Mouse (Mus musculus): ENCODE results near the gene Cyp2j8. TPM values are rescaled to one million over a fixed set of nuclear protein-coding genes. Genes with fewer than 3 reads are reported as not detected.
"Not testable (repeated sequence)": the region's sequence is repeated elsewhere in the genome, so short reads cannot be mapped to it uniquely, and the experiment has no call there.

Cyp2j8 gene
- not detected for total RNA-seq (2021)

GRCm38 (mm10) chr4:96507286-96507685, at the start of gene Cyp2j8:
TSS of gene Cyp2j8 (minus strand) at chr4:96507386.
- intact Hi-C loops (cut with DNase I), result no loop called here
- no peak for DNase-seq

DNA sequence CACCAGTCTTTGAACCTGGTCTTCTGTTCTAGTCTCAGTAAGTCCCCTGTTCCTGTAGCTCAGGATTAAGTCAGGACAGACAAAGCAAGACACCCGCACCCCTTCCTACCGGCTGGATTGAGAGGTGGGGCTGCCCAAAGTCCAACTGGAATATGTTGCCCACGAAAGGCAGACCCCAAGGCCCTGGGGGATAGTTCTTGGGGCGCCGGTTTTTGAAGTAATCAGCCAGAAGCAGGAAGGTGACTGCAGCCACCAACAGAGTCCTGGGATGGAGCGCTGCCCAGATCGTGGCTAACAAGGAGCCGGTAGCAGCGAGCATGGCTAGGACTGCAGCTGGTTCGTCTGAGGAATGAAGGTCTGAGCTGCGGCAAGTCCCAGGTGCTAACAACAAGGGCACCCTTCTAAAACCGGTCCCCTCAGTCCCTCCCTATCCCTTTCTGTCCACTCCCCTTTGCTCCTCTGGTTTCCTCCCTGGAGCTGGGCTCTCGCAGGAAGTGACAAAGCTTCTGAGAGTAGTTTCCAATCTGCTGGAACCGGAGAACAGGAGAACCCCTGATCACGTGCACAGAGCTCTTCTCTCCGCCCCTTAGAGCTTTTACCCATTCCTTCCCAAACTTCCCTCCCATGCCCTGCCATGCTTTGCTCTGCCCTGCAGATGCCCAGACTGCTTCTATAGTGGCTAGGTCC, 46.1 kb upstream of the Cyp2j8 start, which contains the start of gene Cyp2j6:
Gene Cyp2j6, minus strand, starts transcription at position 529 of the 687 bp plus-strand sequence.
- peak; percentile 14 for DNase-seq
- intact Hi-C loops (cut with DNase I), result no loop called here

DNA sequence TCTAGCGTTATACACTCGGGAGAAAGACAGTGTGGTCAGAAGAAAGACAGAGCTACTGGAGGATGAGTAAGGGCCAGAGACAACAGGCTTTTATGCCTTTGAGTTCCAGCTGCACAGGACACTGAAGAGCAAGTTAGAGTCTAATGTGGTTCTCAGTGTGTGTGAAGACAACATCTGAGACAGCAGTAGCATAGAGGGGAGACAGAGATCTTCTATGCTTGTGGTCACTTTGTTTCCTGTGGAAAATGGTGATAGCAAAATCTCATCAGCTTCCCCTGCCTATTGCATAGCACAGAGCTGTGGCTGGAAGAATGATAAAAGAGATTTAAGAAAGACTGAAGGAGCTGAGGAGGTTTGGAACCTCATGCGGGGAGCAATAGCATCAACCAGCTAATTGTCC, 44.4 kb upstream of the Cyp2j8 start:
- DNase-seq, result no peak
- intact Hi-C loops (cut with DNase I), result no loop called here

- intact Hi-C loops (cut with DNase I), result no loop called here
- DNase-seq, result no peak
These were observed 38.8 kb upstream of the Cyp2j8 start for GRCm38 (mm10) chr4:96545976-96546375.

DNA sequence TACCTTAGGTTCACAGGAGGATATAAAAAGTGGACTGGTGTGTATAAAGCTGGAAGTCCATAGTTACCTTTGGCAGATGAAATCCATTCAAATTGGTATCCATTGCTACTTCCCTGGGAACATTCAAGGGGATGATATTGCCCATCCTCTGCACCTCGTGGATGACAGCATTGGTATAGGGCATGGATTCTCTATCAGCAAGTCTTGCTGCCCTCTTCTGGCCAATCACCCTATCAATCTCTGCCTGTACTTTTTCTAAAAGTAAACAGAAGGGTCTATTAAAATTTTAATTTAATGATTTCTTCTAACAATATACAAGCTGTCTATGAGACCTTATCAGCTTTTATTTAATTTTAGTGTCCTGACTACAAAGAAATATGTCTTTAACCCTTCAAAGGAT, 18.6 kb upstream of the Cyp2j8 start:
- peak; percentile 7 for DNase-seq

DNA sequence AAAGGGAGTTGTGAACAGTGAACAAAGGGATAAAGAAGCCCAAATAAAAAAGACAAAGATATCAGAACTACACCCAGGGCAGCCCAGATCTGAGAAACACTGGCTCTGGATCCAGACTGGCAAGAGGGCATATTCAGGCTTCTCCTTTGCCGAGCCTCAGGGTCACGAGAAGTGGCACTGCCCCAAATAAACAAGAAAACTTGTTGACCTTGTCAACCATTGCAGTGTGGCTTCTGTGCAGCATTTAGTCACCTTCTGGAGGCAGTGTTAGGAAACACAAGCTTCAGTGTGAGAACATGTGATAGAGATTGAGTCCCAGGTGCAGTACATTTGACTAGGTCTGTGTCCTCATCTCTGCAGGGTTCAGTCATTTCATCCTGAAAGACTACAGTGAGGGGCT, 15.1 kb upstream of the Cyp2j8 start:
- no peak for DNase-seq
- intact Hi-C loops (cut with DNase I), result loop anchor here (10.0 kb wide), 1 partner anchor 247 kb away; no protein-coding TSS in a partner anchor

More for the DNA sequence above, 18.6 kb upstream of the Cyp2j8 start:
- intact Hi-C loops (cut with DNase I), result loop anchor here (10.0 kb wide), 1 partner anchor 251 kb away; no protein-coding TSS in a partner anchor

- intact Hi-C loops (cut with DNase I), result no loop called here
- DNase-seq, result no peak
These were observed 2.9 kb upstream of the Cyp2j8 start for GRCm38 (mm10) chr4:96510083-96510482.

DNA sequence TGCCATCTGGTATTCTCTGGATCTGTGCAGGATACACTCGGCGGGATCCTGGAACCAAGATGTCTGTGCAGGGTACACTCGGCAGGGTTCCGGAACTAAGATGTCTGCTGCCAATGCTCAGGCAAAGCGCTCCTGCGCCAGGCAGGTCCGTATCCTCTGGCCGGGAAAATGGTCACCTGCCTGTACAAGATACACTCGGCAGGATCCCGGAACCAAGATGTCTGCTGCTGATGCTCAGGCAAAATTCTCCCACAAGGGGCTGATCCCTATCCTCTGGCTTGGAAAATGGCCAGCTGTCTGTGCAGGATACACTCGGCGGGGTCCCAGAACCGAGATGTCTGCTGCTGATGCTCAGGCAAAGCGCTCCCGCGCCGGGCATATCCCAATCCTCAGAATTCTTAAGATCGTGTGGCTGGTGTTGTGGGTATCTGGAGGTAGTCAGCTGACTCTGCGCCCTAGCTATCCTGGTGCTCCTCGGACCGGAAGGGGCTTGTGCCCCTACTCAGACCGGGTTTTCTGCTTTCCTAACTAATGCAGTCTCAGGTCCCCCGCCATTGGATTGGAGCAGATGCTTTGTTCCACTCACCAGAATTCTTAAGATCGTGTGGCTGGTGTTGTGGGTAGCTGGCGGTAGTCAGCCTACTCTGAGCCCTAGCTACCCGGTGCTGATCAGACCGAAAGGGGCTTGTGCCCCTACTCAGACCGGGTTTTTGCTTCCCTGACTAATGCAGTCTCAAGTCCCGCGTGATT, 43.7 kb downstream of the Cyp2j8 start:
- DNase-seq; intact Hi-C loops (cut with DNase I): not testable (repeated sequence)

Other genes with a start within 250 kb of the Cyp2j8 start
- not detected for gene Cyp2j11, start 158.7 kb downstream of the Cyp2j8 start, total RNA-seq (2021)
- 1 to 10 TPM; 6.2 to 6.6 TPM for gene Cyp2j6, start 46.3 kb upstream of the Cyp2j8 start, total RNA-seq (2021)
- 1 to 10 TPM; 6.0 to 6.1 TPM for gene Cyp2j9, start 84.2 kb upstream of the Cyp2j8 start, total RNA-seq (2021)
- gene Cyp2j5, start 156.8 kb upstream of the Cyp2j8 start, total RNA-seq (2021), result not detected